Mouse (Mus musculus): ENCODE measurements around the gene Rin1. TPM values are rescaled to one million over a fixed set of nuclear protein-coding genes. Genes with fewer than 3 reads are reported as not detected.
A peak's percentile ranks its signal among the peaks of the same experiment; 100 is the strongest.

Rin1 gene
- total RNA-seq, 2 experiments from 2014 or later, result 75.4 to 75.5 TPM

GRCm38 (mm10) chr19:5040862-5041523 lies 9.3 kb upstream of the Rin1 start, which contains the start of gene Brms1:
Gene Brms1 (plus strand): TSS chr19:5041354.
- DNase-seq (ENCODE audit: low spot score in 2 of 2), result peak; percentile 93

DNA sequence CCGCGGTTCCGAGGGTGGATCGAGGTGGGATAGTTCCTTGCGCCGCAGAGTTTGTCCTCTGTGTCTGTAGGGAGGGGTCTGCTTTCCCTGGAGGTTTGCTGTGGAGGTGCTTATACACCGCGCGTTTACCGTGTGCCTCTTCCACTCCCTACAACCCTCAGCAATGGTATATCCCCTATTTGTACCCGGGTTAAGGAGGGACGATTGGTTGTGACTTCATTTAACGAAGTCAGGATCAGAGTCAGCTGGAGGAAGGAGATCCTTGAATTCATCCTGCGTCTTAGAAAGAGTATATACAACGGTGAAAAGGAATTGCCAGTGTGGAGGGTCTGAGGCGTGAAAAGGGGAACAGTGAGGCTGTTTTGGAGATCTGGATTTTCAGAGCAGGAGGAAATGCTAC lies 8.7 kb upstream of the Rin1 start:
- no peak for DNase-seq (ENCODE audit: low spot score in 2 of 2)

GRCm38 (mm10) chr19:5045531-5045930 lies 4.8 kb upstream of the Rin1 start:
- no peak for DNase-seq (ENCODE audit: low spot score in 2 of 2)

GRCm38 (mm10) chr19:5048138-5049056 lies 1.9 kb upstream of the Rin1 start:
- DNase-seq (ENCODE audit: low spot score in 2 of 2), result peak; percentile 70 to 82

- DNase-seq (ENCODE audit: low spot score in 2 of 2), result no peak
These were observed 956 bp upstream of the Rin1 start for GRCm38 (mm10) chr19:5049325-5049724.

GRCm38 (mm10) chr19:5051031-5051430 lies 750 bp downstream of the Rin1 start:
- DNase-seq (ENCODE audit: low spot score in 2 of 2), result peak in 1 of 2 experiments; percentile 42

DNA sequence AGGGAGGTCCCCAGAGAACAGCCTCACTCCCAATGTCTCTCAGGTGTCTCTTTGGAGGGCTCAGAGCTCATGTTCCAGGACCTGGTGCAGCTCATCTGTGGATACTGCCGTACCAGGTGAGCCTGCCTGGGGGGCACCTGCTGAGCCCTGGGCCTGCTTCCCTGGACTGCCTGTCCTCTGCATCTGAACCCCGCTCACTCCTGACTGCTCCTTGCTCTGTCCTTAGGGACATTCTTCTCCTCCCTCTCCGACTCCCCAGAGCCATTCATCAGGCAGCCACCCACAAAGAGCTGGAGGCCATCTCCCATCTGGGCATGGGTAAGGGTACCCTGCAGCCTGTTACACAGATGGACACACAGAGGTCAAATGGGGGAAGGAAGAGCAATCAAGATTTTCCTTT lies 1.2 kb downstream of the Rin1 start:
- no peak for DNase-seq (ENCODE audit: low spot score in 2 of 2)

DNA sequence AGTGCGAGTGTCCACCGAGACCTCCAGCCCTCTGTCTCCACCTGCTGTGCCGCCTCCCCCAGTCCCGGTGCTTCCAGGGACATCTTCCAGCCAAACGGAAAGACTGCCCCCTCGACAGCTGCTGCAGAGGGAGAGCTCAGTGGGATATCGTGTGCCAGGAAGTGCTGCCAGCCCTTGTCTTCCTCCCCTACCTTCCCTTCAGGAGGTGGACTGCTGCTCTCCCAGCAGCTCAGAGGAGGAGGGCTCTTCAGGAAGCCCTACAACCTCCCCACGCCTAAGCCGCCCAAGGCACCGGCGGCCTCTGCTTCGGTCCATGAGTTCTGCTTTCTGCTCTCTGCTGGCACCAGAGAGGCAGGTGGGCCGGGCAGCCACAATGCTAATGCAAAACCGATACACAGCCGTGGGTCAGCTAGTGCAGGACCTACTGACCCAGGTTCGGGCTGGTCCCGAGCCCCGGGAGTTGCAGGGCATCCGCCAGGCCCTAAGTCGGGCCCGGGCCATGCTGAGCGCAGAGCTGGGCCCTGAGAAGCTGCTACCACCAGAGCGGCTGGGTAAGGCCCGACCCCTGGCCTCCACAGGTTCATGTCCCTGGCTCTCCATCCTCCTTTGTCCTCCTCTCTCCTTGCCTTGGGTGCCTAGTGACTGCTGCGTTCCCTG lies 2.0 kb downstream of the Rin1 start:
- DNase-seq (ENCODE audit: low spot score in 2 of 2), result peak; percentile 72 to 79

GRCm38 (mm10) chr19:5052853-5053252 lies 2.6 kb downstream of the Rin1 start:
- DNase-seq (ENCODE audit: low spot score in 2 of 2), result no peak

- peak; percentile 70 to 71 for DNase-seq (ENCODE audit: low spot score in 2 of 2)
These were observed 3.6 kb downstream of the Rin1 start for GRCm38 (mm10) chr19:5053909-5054308.

GRCm38 (mm10) chr19:5056251-5056650 lies 6.0 kb downstream of the Rin1 start:
- DNase-seq (ENCODE audit: low spot score in 2 of 2), result no peak

DNA sequence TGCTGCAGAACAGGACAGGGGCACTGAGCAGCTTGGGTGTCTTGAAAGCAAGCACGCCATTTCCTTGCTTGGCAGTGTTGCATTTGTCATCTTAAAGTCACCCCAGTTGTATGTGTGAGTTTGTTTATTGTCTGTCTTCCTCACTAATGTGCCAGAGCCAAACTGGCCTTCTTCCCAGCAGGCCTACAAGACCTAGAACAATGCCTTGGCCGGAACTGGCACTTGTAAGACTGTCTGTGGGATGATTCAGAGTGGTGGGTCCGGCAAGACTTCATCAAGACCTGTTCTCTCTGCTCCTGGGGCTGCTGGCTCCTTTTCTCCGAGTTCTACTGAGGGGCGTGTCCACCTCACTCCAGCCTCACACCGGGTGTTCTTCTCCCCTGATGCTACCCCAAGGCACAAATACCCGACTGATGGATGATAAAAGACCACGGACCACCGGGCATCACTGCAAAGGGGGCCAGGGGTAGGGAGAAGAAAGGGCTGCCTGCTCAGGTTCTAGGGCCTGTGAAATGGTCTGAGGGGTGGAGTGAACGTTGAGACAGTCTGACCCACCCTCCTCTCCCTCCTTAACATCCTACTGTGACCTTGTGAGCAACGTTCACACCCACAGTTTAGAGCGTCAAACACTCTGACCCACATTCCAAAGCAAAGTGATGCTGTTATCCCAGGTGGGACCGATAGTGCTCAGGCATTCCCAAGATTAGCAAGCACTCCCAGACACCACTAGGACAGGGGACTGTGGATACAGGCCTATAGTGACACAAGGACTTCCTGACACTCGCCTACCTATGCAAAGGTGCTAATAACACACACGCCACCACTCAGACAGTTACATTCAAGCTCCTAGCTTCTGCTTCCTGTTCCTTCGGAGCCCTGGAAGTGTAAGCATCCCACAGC lies 7.8 kb downstream of the Rin1 start:
- no peak for DNase-seq (ENCODE audit: low spot score in 2 of 2)

DNA sequence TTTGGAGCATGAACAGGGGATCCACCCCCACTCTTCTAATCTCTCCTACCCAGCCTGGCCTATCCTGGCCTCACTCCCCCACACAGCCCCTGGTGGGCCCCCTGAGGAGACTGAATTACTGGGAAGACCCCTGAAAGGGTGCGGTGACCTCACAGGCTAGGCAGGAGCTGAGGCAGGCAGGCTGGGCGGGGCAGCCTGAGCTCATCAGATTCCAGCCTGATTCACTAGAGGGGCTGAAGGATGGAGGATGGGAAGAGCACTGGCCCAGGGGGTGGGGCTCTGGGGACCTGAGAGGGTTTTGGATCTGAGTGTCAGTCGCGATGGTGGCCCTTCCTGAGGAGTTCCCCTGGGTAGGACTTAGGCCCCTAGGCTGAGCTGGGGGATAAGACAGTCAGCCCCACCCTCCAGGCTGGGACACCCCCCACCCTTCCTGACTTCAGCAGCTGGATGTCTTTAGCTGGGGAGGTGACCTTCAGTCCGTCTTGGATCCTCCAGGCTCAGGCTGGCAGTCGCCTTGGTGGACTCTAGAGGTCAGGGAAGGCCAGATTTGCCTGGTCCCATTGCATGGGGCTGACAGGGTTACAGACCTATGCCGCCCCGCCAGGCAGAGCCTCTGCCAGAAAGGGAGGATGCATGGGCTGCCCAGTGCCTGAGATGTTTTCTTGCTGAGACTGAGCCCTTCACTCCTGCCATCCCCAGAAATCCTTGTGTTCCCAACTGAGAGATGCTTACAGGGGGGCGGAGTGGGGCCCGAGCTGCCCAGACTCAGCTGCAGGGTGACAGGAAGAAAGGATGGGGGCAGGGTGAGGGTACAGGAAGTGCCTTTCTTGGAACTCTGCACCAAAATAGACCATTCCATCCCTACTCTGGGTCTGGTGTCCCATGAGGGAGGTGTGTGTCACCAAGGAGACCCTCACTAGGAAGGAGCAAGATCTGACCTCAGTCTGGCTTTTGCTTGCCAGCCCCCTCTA lies 8.8 kb downstream of the Rin1 start:
- no peak for DNase-seq (ENCODE audit: low spot score in 2 of 2)

- DNase-seq (ENCODE audit: low spot score in 2 of 2), result no peak
These were observed 10.4 kb downstream of the Rin1 start for GRCm38 (mm10) chr19:5060365-5061330.

DNA sequence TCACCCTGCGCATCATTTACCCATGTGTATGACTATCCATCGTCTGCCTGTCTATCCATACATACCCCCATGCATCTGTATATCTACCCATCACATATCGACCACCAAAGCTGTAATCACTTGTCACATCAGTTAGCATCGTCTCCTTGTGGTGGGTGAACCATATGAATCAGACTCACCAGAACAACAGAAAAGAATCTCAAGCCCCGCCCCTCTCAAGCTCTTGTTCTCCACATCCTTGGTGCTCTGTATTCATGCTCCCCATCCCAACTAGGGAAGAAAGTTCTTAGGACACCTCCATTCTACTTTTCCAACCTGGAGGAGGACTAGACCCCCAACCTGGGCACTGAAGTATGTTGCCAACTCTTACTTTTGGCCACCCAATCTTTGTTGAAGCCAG lies 11.8 kb downstream of the Rin1 start:
- no peak for DNase-seq (ENCODE audit: low spot score in 2 of 2)

GRCm38 (mm10) chr19:5062446-5062845 lies 12.2 kb downstream of the Rin1 start:
- DNase-seq (ENCODE audit: low spot score in 2 of 2), result no peak

DNA sequence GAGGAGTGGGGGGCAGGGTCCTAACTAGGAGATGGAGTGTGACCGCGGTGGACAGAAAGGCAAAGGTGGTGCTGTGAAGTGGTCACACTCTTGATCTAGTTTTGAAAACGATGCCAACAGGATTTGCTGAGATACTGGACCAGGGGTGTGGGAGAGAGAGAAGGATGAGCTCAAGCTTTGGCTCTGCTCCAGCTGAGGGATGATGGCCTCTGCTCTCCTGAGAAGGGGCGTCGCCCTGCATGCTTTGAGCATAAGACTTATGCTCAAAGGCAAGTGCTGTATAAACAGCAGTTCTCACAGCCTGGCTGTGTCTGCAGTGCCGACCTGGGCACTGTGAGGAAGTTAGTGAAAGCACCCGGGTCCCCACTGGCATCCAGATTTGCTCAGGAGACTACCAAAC lies 14.8 kb downstream of the Rin1 start:
- DNase-seq (ENCODE audit: low spot score in 2 of 2), result no peak

GRCm38 (mm10) chr19:5067040-5067799 lies 16.9 kb downstream of the Rin1 start:
- no peak for DNase-seq (ENCODE audit: low spot score in 2 of 2)

All from left cerebral cortex, adult 18-20 months (tissue).